Mouse (Mus musculus) kidney, postnatal 0 days (tissue): ENCODE data around the gene Ids. TPM values are rescaled to one million over a fixed set of nuclear protein-coding genes. Genes with fewer than 3 reads are reported as not detected.
A peak's percentile ranks its signal among the peaks of the same experiment; 100 is the strongest.

Experiments
- ATAC-seq: fragments of 200-750 bp; cut with Nextera tagmentation; replicated peaks from 2 replicates; pipeline ENCODE4 v1.8.0; 2017; ENCODE audit warnings: low read depth, moderate number of reproducible peaks, moderate TSS enrichment, moderate library complexity; ENCODE audit not compliant: low FRiP score
- DNase-seq: peaks from one replicate; pipeline ENCODE4 v3.0.0-alpha.2; 2016; ENCODE audit warnings: low spot score
- H3K27ac ChIP-seq: fragments of 300-500 bp; sonication (generic); 2 replicates; pipeline ENCODE4 v1.5.1; 2014; ENCODE audit warnings: mild to moderate bottlenecking
- H3K27me3 ChIP-seq: fragments of 300-500 bp; sonication (generic); 2 replicates; pipeline ENCODE4 v1.6.1; 2014; ENCODE audit warnings: low read length, mixed read lengths; ENCODE audit not compliant: insufficient read depth
- H3K36me3 ChIP-seq: fragments of 300-500 bp; sonication (generic); 2 replicates; pipeline ENCODE4 v1.6.1; 2014; ENCODE audit warnings: low read length, mixed read lengths; ENCODE audit not compliant: insufficient read depth
- H3K4me1 ChIP-seq: fragments of 300-500 bp; sonication (generic); replicated peaks from 2 replicates; pipeline ENCODE4 v1.6.1; 2014; ENCODE audit warnings: antibody characterized with exemption, low read length, mixed read lengths; ENCODE audit not compliant: insufficient read depth
- H3K4me2 ChIP-seq: fragments of 300-500 bp; sonication (generic); 2 replicates; pipeline ENCODE4 v1.6.1; 2014; ENCODE audit warnings: mild to moderate bottlenecking, low read length, moderate library complexity, mixed read lengths
- H3K4me3 ChIP-seq: fragments of 300-500 bp; sonication (generic); replicated peaks from 2 replicates; pipeline ENCODE4 v1.5.1; 2014; ENCODE audit warnings: low read depth, low read length
- H3K9ac ChIP-seq: fragments of 300-500 bp; sonication (generic); 2 replicates; pipeline ENCODE4 v1.6.1; 2014; ENCODE audit warnings: low read depth, low read length
- H3K9me3 ChIP-seq: fragments of 300-500 bp; sonication (generic); replicated peaks from 2 replicates; pipeline ENCODE4 v1.6.1; 2016; ENCODE audit warnings: low read length, inconsistent platforms, mixed read lengths
- CTCF ChIP-seq: IDR thresholded peaks from 2 replicates; pipeline ENCODE4 v1.5.1; 2016; ENCODE audit warnings: antibody characterized with exemption, low read depth, mild to moderate bottlenecking, moderate library complexity
- WGBS: fragments of 180-500 bp; shearing (Covaris S2); extraction: QIAGEN DNeasy Blood & Tissue Kit; methylation state at CpG from one replicate; pipeline ENCODE4 v1.1.7; 2014; 5-methylcytosine and 5-hydroxymethylcytosine counted together
- polyA plus RNA-seq: library from polyadenylated mRNA; unstranded; fragments of >200 nt; fragmentation: Nextera tagmentation; extraction: Ambion mirVana; gene quantifications from 2 replicates; pipeline ENCODE4 v1.2.1, GENCODE M21; 2015

Ids gene
- polyA plus RNA-seq, 1 experiment from 2014 or later = 4.4 TPM

DNA sequence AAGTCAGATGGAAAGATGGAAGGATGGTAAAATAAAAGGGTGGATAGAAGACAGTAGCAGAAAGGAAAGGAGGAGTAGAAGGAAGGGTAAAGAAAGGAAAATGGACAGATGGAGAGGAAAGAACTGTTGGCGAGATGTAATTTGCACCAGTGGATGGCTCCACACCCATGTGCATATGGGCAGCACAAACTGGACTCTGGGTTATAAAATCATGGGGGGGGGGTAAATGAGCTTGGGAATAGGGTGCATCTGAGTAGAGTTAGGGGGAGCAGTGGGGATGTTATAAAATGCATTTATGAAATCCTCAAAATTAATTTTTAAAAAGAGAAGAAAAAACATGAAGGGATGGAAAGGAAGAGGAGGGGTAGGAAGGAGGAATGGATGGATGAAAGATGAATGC, 682 bp downstream of the Ids start:
- DNase-seq (no peak), ATAC-seq (no peak)
- Histone ChIP-seq H3K4me3 (peak overlapping the region; percentile 43), H3K9me3 (no peaks in the 10 kb centered on the region), H3K9ac (no peak overlapping the region), H3K36me3 (no peaks in the 10 kb centered on the region), H3K4me2 (peak overlapping the region; percentile 49), H3K4me1 (no peaks in the 10 kb centered on the region), H3K27ac (no peak overlapping the region), H3K27me3 (no peaks in the 10 kb centered on the region)
- 50% methylated on average over 1 of the region's 1 CpGs for WGBS
- no peak for TF ChIP-seq CTCF

DNA sequence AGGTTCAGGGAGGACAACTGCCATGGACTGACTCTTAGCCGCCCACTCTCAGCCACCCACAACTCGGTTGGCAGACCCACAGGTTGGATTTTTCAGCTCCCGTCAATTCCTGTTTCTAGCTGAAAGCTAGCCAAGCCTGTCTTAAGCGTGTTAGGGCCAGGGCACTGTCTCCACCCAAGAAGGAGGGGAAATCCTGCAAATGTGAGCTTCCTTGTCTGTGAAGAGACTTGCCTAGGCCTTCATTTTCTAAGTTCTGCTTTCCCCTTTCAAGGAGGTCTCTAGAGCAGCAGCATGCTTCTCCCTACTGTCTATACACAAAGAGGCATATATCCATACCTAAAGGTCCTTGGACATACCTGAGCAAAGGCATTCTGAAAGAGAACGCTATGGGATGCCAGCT, 1.4 kb downstream of the Ids start:
- Histone ChIP-seq H3K9me3 (no peaks in the 10 kb centered on the region), H3K4me1 (no peaks in the 10 kb centered on the region), H3K4me2 (no peak overlapping the region), H3K27ac (no peak overlapping the region), H3K36me3 (no peaks in the 10 kb centered on the region), H3K27me3 (no peaks in the 10 kb centered on the region), H3K9ac (no peak overlapping the region), H3K4me3 (no peak overlapping the region)
- 75% methylated on average over 5 of the region's 5 CpGs for WGBS
- no peak for TF ChIP-seq CTCF
- DNase-seq (no peak), ATAC-seq (no peak)

DNA sequence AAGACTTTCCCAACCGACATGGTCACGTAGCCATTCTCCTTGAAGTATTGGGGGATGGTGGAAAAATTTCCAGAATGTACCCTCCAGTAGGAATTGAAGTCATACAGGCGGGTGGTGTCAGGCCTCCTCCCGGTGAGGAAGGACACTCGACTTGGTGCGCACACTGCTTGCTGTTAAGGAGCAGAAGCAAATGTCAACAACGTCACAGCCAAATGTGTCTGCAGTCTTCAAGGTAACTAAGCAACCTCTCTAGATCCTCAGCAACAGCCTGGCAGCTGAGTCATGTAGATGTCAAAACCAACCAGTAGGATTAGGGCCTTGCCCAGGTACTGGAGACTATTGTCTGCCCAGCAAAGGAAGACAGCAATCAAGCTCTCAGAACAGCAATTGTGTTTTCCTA, 1.9 kb downstream of the Ids start:
- DNase-seq (no peak), ATAC-seq (no peak)
- no peak overlapping the region for H3K27ac ChIP-seq
- no peak for TF ChIP-seq CTCF
- H3K4me2 ChIP-seq = no peak overlapping the region
- no peaks in the 10 kb centered on the region for H3K9me3 ChIP-seq
- H3K36me3 ChIP-seq = no peaks in the 10 kb centered on the region
- no peaks in the 10 kb centered on the region for H3K4me1 ChIP-seq
- WGBS = 83% methylated on average over 7 of the region's 7 CpGs
- no peaks in the 10 kb centered on the region for H3K27me3 ChIP-seq
- H3K9ac ChIP-seq = no peak overlapping the region
- H3K4me3 ChIP-seq = no peak overlapping the region

DNA sequence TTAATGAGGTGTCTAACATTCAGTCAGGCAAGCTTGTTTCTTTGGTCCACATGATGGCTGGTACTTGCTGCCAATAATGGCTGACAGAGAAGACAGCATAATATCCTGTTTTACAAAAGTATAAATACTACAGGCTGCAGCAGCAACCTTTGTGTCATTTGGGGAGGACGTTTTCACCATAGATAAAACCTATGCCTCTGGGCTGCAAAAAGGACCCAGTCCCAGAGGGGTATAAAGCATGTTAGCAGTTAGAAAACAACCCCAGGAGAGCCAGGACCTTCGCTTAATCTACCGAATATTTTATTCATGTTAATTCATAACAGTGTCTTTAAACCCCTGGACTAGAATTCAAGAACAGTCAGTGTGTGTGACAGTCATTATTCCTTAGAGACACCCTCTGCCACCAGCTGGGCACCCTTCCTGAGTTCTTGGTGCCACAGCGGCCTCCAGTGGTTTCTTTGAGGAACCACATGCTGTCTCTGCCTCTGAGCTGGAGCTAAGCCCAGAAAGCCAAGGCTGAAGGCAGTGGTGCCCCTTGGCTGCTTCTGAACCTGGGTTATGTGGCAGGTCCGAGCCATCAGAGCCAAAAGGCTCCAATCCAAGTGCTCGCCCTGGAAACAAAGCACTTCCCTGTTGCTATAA, 34.6 kb downstream of the Ids start:
- H3K4me3 ChIP-seq = no peak overlapping the region
- H3K9me3 ChIP-seq = no peaks in the 10 kb centered on the region
- no peak overlapping the region for H3K4me2 ChIP-seq
- H3K4me1 ChIP-seq = no peaks in the 10 kb centered on the region
- ATAC-seq (no peak), DNase-seq (peak; percentile 53)
- 25% methylated on average over 6 of the region's 6 CpGs for WGBS
- H3K27ac ChIP-seq = no peak overlapping the region
- H3K36me3 ChIP-seq = no peaks in the 10 kb centered on the region
- H3K9ac ChIP-seq = no peak overlapping the region
- H3K27me3 ChIP-seq = no peaks in the 10 kb centered on the region
- peak; percentile 80 for TF ChIP-seq CTCF

- Histone ChIP-seq H3K27me3 (no peaks in the 10 kb centered on the region), H3K9ac (no peak overlapping the region), H3K27ac (no peak overlapping the region), H3K4me1 (no peaks in the 10 kb centered on the region), H3K4me2 (no peak overlapping the region), H3K9me3 (no peaks in the 10 kb centered on the region), H3K36me3 (no peaks in the 10 kb centered on the region), H3K4me3 (no peak overlapping the region)
- TF ChIP-seq CTCF = no peak
- WGBS = 71% methylated on average over 2 of the region's 2 CpGs
- no peak for ATAC-seq
- no peak for DNase-seq
These were observed 36.2 kb downstream of the Ids start for GRCm38 (mm10) chrX:70328530-70329143.

GRCm38 (mm10) chrX:70327656-70328055, 37.2 kb downstream of the Ids start:
- Histone ChIP-seq H3K36me3 (no peaks in the 10 kb centered on the region), H3K4me2 (no peak overlapping the region), H3K9me3 (no peaks in the 10 kb centered on the region), H3K4me3 (no peak overlapping the region), H3K27ac (no peak overlapping the region), H3K27me3 (no peaks in the 10 kb centered on the region), H3K4me1 (no peaks in the 10 kb centered on the region), H3K9ac (no peak overlapping the region)
- DNase-seq = no peak
- TF ChIP-seq CTCF = no peak
- 61% methylated on average over 1 of the region's 1 CpGs for WGBS
- no peak for ATAC-seq

GRCm38 (mm10) chrX:70319254-70319653, 45.6 kb downstream of the Ids start:
- DNase-seq (peak; percentile 37), ATAC-seq (no peak)
- Histone ChIP-seq H3K27ac (no peak overlapping the region), H3K27me3 (no peaks in the 10 kb centered on the region), H3K9ac (no peak overlapping the region), H3K4me2 (no peak overlapping the region), H3K4me1 (no peaks in the 10 kb centered on the region), H3K9me3 (no peaks in the 10 kb centered on the region), H3K36me3 (no peaks in the 10 kb centered on the region), H3K4me3 (no peak overlapping the region)
- no peak for TF ChIP-seq CTCF
- 28% methylated on average over 2 of the region's 2 CpGs for WGBS
